ENCODE assay signal across 12 mouse cellular contexts in genomic region chr17:27559596-27559995, GRCm38 (mm10). TPM values are rescaled to one million over a fixed set of nuclear protein-coding genes. Genes with fewer than 3 reads are reported as not detected.
DNase-seq lines count a peak whose midpoint lies in the region; ATAC-seq and TF ChIP-seq lines count a peak whose summit lies in the region.
"Had no signal": no experiment of that assay in that cellular context is flagged by ENCODE, and none has a peak within 500 bp of the region (broad histone marks: within the 10 kb centered on the region; RNA-seq: fewer than 3 reads in every experiment).

No protein-coding gene starts in this region.

- intact Hi-C loops in gastrocnemius, adult 2 months (cut with DNase I): no loop called here

- no peak for ATAC-seq in midbrain, embryonic 12.5 days (ENCODE audit: low FRiP score, low read depth)
- no peak for ATAC-seq in midbrain, postnatal 0 days (ENCODE audit: low FRiP score)
- no peak for ATAC-seq in intestine, embryonic 15.5 days
- ATAC-seq in stomach, embryonic 15.5 days (ENCODE audit: insufficient read depth, low FRiP score, low read depth): no peak
- no peak for ATAC-seq in hindbrain, embryonic 16.5 days

- no peak overlapping the region for H3K9ac ChIP-seq in midbrain, embryonic 12.5 days (replicated peaks)
- H3K9ac ChIP-seq in midbrain, postnatal 0 days (replicated peaks; ENCODE audit: low read length, poor library complexity, severe bottlenecking): no peak overlapping the region
- H3K9ac ChIP-seq in intestine, embryonic 15.5 days: no peak overlapping the region
- H3K9ac ChIP-seq in stomach, embryonic 15.5 days: no peak overlapping the region
- no peak overlapping the region for H3K9ac ChIP-seq in hindbrain, embryonic 16.5 days (ENCODE audit: low read depth, low read length)

- 63% methylated on average over 12 of the region's 12 CpGs for WGBS in midbrain, embryonic 12.5 days
- WGBS in midbrain, postnatal 0 days: 78% methylated on average over 12 of the region's 12 CpGs
- 58% methylated on average over 12 of the region's 12 CpGs for WGBS in intestine, embryonic 15.5 days
- 58% methylated on average over 12 of the region's 12 CpGs for WGBS in stomach, embryonic 15.5 days
- 76% methylated on average over 10 of the region's 12 CpGs for WGBS in hindbrain, embryonic 16.5 days

- H3K36me3 ChIP-seq in midbrain, embryonic 12.5 days: peaks cover 17% of the 10 kb centered on the region
- peaks cover 7% of the 10 kb centered on the region for H3K36me3 ChIP-seq in midbrain, postnatal 0 days (ENCODE audit: insufficient read depth, low read length)
- no peaks in the 10 kb centered on the region for H3K36me3 ChIP-seq in intestine, embryonic 15.5 days
- no peaks in the 10 kb centered on the region for H3K36me3 ChIP-seq in stomach, embryonic 15.5 days
- 0 out of 2 replicates have a peak, but pooled peaks cover 3% of the 10 kb centered on the region for H3K36me3 ChIP-seq in hindbrain, embryonic 16.5 days (ENCODE audit: control insufficient read depth, insufficient read depth, low read length)

- no peak for TF ChIP-seq CTCF in gastrocnemius, adult 2 months (IDR thresholded peaks at IDR 0.05)
- TF ChIP-seq CTCF in midbrain, postnatal 0 days (IDR thresholded peaks at IDR 0.05): no peak

- peak; percentile 4 for DNase-seq in gastrocnemius, adult 2 months
- DNase-seq in gastrocnemius, postnatal 4 days (ENCODE audit: low spot score in 2 of 2): no peak
- DNase-seq in midbrain, postnatal 0 days (ENCODE audit: low spot score): no peak
- no peak for DNase-seq in urinary bladder, postnatal 10 days (ENCODE audit: low spot score)
- DNase-seq: kidney, postnatal 10 days; left cerebral cortex, postnatal 4 days had no signal

- no peak overlapping the region for H3K27ac ChIP-seq in gastrocnemius, adult 2 months
- no peak overlapping the region for H3K27ac ChIP-seq in midbrain, embryonic 12.5 days (replicated peaks)
- H3K27ac ChIP-seq in midbrain, postnatal 0 days (ENCODE audit: low read depth, low read length): no peak overlapping the region
- no peak overlapping the region for H3K27ac ChIP-seq in intestine, embryonic 15.5 days
- H3K27ac ChIP-seq in stomach, embryonic 15.5 days: no peak overlapping the region
- H3K27ac ChIP-seq in hindbrain, embryonic 16.5 days (ENCODE audit: low read depth, low read length): no peak overlapping the region

- peaks cover 55% of the 10 kb centered on the region for H3K4me1 ChIP-seq in midbrain, embryonic 12.5 days
- H3K4me1 ChIP-seq in midbrain, postnatal 0 days (ENCODE audit: insufficient read depth, low read length): peaks cover 16% of the 10 kb centered on the region
- H3K4me1 ChIP-seq in intestine, embryonic 15.5 days (replicated peaks): peaks cover 37% of the 10 kb centered on the region
- H3K4me1 ChIP-seq in stomach, embryonic 15.5 days: peaks cover 39% of the 10 kb centered on the region
- peaks cover 28% of the 10 kb centered on the region for H3K4me1 ChIP-seq in hindbrain, embryonic 16.5 days (ENCODE audit: control insufficient read depth, insufficient read depth, low read depth, low read length)

- H3K27me3 ChIP-seq in midbrain, embryonic 12.5 days: peaks cover 10% of the 10 kb centered on the region; the same call in 1 of the 2 replicates
- H3K27me3 ChIP-seq in midbrain, postnatal 0 days (ENCODE audit: insufficient read depth, low read length): 0 out of 2 replicates have a peak, but pooled peaks cover 5% of the 10 kb centered on the region
- no peaks in the 10 kb centered on the region for H3K27me3 ChIP-seq in intestine, embryonic 15.5 days (replicated peaks)
- no peaks in the 10 kb centered on the region for H3K27me3 ChIP-seq in stomach, embryonic 15.5 days (replicated peaks)
- peaks cover 8% of the 10 kb centered on the region for H3K27me3 ChIP-seq in hindbrain, embryonic 16.5 days (replicated peaks; ENCODE audit: control insufficient read depth, insufficient read depth, low read length)

- no peak overlapping the region for H3K4me3 ChIP-seq in gastrocnemius, adult 2 months
- no peak overlapping the region for H3K4me3 ChIP-seq in midbrain, embryonic 12.5 days
- H3K4me3 ChIP-seq in midbrain, postnatal 0 days (ENCODE audit: low read depth, low read length): no peak overlapping the region
- H3K4me3 ChIP-seq in intestine, embryonic 15.5 days (replicated peaks): peak overlapping the region; percentile 89; the same call in 1 of the 2 replicates
- 0 out of 2 replicates have a peak overlapping the region, but pooled peaks have one; percentile 74 for H3K4me3 ChIP-seq in stomach, embryonic 15.5 days (replicated peaks)
- no peak overlapping the region for H3K4me3 ChIP-seq in hindbrain, embryonic 16.5 days (ENCODE audit: low read length)

- no peaks in the 10 kb centered on the region for H3K9me3 ChIP-seq in midbrain, embryonic 12.5 days
- H3K9me3 ChIP-seq in midbrain, postnatal 0 days (ENCODE audit: low read length): no peaks in the 10 kb centered on the region
- H3K9me3 ChIP-seq in intestine, embryonic 15.5 days: no peaks in the 10 kb centered on the region
- H3K9me3 ChIP-seq in stomach, embryonic 15.5 days: no peaks in the 10 kb centered on the region
- H3K9me3 ChIP-seq in hindbrain, embryonic 16.5 days (ENCODE audit: control insufficient read depth, low read length): no peaks in the 10 kb centered on the region

- H3K4me2 ChIP-seq in midbrain, embryonic 12.5 days (replicated peaks): peak overlapping the region; percentile 82; the same call in 1 of the 2 replicates
- H3K4me2 ChIP-seq in midbrain, postnatal 0 days (ENCODE audit: low read depth, low read length, poor library complexity, severe bottlenecking): no peak overlapping the region
- H3K4me2 ChIP-seq in intestine, embryonic 15.5 days (replicated peaks): peak overlapping the region; percentile 83
- peak overlapping the region; percentile 88 for H3K4me2 ChIP-seq in stomach, embryonic 15.5 days
- H3K4me2 ChIP-seq in hindbrain, embryonic 16.5 days (ENCODE audit: low read length): no peak overlapping the region

RNA-seq across cellular contexts. Expression of gene Hmga1, which starts 3.3 kb away (rescaled TPM):
- total RNA-seq in gastrocnemius, adult 2 months (2021): 10 to 100 TPM; 29.6 to 34.1 TPM
- 10 to 100 TPM; 48.5 to 51.3 TPM for total RNA-seq in gastrocnemius, postnatal 4 days (2021)
- polyA plus RNA-seq in midbrain, embryonic 12.5 days (2016; fragmentation: Nextera tagmentation; extraction: Ambion mirVana): 213 and 215 TPM in 2 replicates
- total RNA-seq in midbrain, postnatal 0 days (2014; rRNA removed): 135 and 138 TPM in 2 replicates
- 144 and 154 TPM in 2 replicates for polyA plus RNA-seq in midbrain, postnatal 0 days (2015; fragmentation: Nextera tagmentation; extraction: Ambion mirVana)
- 298 and 307 TPM in 2 replicates for polyA plus RNA-seq in intestine, embryonic 15.5 days (2015; fragmentation: Nextera tagmentation; extraction: Ambion mirVana)
- 193 and 215 TPM in 2 replicates for polyA plus RNA-seq in stomach, embryonic 15.5 days (2015; fragmentation: Nextera tagmentation; extraction: Ambion mirVana)
- polyA plus RNA-seq in hindbrain, embryonic 16.5 days (2015; fragmentation: Nextera tagmentation; extraction: Ambion mirVana): 144 and 155 TPM in 2 replicates

RNA-seq across cellular contexts. Expression of gene AI413582, which starts 6.0 kb away (rescaled TPM):
- 1 to 10 TPM; 3.0 to 3.3 TPM for total RNA-seq in gastrocnemius, adult 2 months (2021)
- total RNA-seq in gastrocnemius, postnatal 4 days (2021): 1 to 10 TPM; 5.4 to 7.0 TPM
- 18.9 and 20.7 TPM in 2 replicates for polyA plus RNA-seq in midbrain, embryonic 12.5 days (2016; fragmentation: Nextera tagmentation; extraction: Ambion mirVana)
- total RNA-seq in midbrain, postnatal 0 days (2014; rRNA removed): 70.2 and 80.2 TPM in 2 replicates
- polyA plus RNA-seq in midbrain, postnatal 0 days (2015; fragmentation: Nextera tagmentation; extraction: Ambion mirVana): 88.8 and 113 TPM in 2 replicates
- 29.7 and 38.2 TPM in 2 replicates for polyA plus RNA-seq in intestine, embryonic 15.5 days (2015; fragmentation: Nextera tagmentation; extraction: Ambion mirVana)
- polyA plus RNA-seq in stomach, embryonic 15.5 days (2015; fragmentation: Nextera tagmentation; extraction: Ambion mirVana): 23.6 and 33.1 TPM in 2 replicates
- 77.2 and 83.3 TPM in 2 replicates for polyA plus RNA-seq in hindbrain, embryonic 16.5 days (2015; fragmentation: Nextera tagmentation; extraction: Ambion mirVana)

RNA-seq across cellular contexts. Expression of gene Grm4, which starts 38.4 kb away (rescaled TPM):
- total RNA-seq in gastrocnemius, adult 2 months (2021): not detected
- total RNA-seq in gastrocnemius, postnatal 4 days (2021): under 1 TPM; 0.29 to 0.39 TPM
- polyA plus RNA-seq in midbrain, embryonic 12.5 days (2016; fragmentation: Nextera tagmentation; extraction: Ambion mirVana): 4.2 and 5.7 TPM in 2 replicates
- 37.6 and 54.0 TPM in 2 replicates for total RNA-seq in midbrain, postnatal 0 days (2014; rRNA removed)
- 11.1 and 12.5 TPM in 2 replicates for polyA plus RNA-seq in midbrain, postnatal 0 days (2015; fragmentation: Nextera tagmentation; extraction: Ambion mirVana)
- polyA plus RNA-seq in intestine, embryonic 15.5 days (2015; fragmentation: Nextera tagmentation; extraction: Ambion mirVana): 0.28 and 0.29 TPM in 2 replicates
- 0.15 and 0.35 TPM in 2 replicates for polyA plus RNA-seq in stomach, embryonic 15.5 days (2015; fragmentation: Nextera tagmentation; extraction: Ambion mirVana)
- polyA plus RNA-seq in hindbrain, embryonic 16.5 days (2015; fragmentation: Nextera tagmentation; extraction: Ambion mirVana): 9.3 and 10.0 TPM in 2 replicates
- total RNA-seq: monocyte, adult 5-6 weeks had no signal
- polyA plus RNA-seq: heart, embryonic 14.5 days had no signal

Comparison
In these comparisons a context has a peak if more than half of its experiments do, and no peak if none do; other contexts are left out.
1. H3K4me2 ChIP-seq: peak in midbrain, embryonic 12.5 days (single experiment), intestine, embryonic 15.5 days (single experiment) and stomach, embryonic 15.5 days (single experiment); none in midbrain, postnatal 0 days (single experiment) and hindbrain, embryonic 16.5 days (single experiment).
2. H3K4me3 ChIP-seq: peak in intestine, embryonic 15.5 days (single experiment) and stomach, embryonic 15.5 days (single experiment); none in gastrocnemius, adult 2 months (single experiment), midbrain, embryonic 12.5 days (single experiment), midbrain, postnatal 0 days (single experiment) and hindbrain, embryonic 16.5 days (single experiment).